Mouse (Mus musculus): ENCODE measurements around the gene Tnfaip8l2.

The Tnfaip8l2 gene

DNA sequence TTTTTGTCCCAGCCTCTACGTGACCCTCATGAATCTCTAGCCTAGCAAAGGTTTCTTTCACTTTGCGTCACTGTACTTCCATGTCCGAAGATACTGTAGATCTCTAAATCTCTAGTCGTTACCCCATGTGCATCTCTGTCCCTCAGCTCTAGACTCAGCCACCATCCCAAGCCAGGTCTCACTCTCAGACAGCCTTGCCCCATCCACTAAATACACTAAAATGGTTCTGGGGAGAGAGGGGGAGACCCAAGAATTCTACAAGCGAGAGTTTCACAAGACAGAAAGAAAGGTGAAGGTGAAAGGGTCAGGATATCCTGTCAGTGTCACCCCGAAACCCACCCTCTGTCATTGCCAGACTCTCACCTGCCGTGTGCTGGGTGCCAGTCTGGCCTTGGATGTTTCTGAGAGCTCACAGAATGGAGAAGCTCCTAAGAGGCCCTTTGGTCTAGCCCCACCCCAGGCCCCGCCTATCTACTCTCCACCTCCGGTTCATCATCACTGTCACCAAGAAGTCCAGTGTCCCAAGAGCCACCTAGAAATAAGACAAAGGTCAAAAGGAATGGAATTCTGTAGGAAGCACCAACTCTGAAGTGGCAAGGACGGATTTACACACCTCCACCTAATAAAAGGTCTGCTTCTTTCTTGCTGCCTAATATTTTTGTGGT lies at the start of gene Tnfaip8l2:
Tnfaip8l2 (minus strand) TSS at position 409 of the 665 bp plus-strand sequence.
- no peak for DNase-seq (ENCODE audit: low spot score in 2 of 2)

DNA sequence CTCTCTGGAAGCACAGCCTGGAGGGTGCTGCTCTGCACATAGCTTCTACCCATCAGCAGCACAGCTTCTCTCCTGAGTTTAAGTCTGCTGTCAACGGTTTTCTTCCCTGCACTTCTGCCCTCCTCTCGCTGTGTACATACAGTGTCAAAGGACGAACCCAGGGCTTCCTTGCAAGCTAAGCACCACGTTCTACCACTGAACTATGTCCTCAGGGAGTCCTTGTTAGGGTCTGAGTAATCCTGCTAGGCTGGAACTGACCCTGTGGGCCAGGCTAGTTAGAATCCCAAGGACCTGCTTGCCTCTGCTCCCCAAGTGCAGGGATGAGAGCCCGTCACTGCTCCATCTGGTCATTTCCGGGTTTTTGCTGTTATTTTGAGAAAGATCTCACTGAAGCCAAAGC lies 44.7 kb upstream of the Tnfaip8l2 start:
- no peak for DNase-seq (ENCODE audit: low spot score in 2 of 2)

DNA sequence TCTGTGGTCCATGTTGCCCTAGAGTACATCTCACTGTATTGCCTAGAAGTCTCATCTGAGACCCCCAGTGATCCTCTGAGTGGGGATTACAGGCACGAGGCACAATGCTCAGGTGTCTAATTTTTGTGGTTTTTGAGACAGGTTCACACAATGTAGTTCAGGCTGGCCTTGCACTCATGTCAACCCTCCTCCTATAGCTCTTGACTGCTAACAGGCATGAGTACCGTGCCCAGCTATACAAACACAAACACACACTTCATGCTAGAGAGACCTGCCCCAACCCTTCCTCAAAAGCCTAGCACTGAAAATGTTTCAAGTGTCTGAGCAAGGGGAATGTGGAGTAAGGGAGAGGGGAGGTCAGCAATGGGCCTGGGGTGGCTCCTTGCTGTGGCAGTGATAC lies 43.9 kb upstream of the Tnfaip8l2 start:
- DNase-seq (ENCODE audit: low spot score in 2 of 2): no peak

DNA sequence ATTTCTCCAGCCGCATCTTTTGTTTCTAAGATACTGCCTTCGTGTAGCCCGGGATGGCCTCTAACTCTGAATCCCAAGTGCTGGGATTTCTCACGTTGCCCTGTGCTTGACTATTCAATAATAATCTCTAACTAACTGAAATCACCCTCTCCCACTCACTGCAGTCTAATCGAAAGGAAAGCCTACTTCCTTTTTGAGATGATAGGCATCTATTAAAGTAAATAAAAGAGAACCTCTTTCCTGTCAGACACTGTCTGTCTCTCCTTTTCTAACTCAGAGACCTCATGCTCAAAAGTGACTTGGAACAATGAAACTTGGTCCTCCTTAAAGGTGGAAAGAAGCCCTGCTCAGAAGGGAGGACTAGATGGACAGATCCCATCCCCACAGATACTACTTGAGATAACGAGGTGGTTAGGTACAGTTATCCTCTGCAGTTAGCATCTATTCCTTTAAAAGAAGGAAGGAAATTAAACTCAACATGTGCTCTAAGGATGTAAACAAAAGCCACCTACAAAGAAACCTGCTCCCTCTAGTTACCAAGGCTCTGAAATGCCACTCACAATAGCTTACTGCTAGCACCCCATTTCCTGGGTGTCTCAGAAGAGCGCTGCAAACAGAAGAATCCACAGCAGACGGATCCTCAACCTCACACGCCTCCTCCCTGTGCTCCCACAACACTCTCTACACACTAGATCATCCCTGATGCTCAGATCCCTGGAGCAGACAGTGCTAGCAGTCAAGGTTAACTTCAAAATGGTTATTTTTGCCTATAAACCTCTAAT lies 42.8 kb upstream of the Tnfaip8l2 start:
- no peak for DNase-seq (ENCODE audit: low spot score in 2 of 2)

DNA sequence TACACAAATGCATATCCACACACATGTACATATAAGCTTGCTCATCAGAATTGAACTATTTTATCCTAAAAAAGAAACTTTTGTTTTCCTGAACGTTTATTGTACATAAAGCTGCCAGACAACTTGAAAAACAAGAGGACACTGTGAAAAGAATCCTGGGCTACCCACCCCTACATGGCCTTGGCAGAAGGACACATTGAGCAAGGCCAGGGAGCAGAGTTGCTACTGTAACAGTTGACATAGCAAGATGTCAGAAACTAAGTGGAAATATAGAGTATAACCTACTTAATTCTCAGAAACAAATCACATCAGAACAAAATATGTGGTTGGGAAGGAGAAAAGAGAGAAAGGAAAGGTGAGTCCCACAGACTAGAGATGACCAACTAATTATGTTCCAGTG lies 39.7 kb upstream of the Tnfaip8l2 start:
- no peak for DNase-seq (ENCODE audit: low spot score in 2 of 2)

DNA sequence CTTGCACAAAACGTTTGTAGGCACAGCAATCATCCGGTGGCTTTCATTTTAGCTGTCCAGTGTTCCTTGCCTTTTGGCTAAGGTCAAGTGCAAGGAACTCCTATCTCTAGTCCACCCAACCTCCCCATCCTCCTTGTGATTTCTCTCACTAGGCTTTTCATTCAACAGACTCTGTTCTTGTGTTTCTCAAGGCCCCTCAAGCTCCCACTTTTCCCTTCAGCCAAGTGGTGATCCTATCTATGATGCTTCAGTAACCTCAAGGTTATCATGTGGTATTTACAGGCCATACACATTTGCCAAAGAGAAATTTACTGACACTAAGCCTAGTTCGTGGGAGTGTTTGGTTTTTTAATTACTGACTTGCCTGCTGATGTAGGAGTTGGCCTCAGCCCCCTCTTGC lies 37.7 kb upstream of the Tnfaip8l2 start:
- no peak for DNase-seq (ENCODE audit: low spot score in 2 of 2)

DNA sequence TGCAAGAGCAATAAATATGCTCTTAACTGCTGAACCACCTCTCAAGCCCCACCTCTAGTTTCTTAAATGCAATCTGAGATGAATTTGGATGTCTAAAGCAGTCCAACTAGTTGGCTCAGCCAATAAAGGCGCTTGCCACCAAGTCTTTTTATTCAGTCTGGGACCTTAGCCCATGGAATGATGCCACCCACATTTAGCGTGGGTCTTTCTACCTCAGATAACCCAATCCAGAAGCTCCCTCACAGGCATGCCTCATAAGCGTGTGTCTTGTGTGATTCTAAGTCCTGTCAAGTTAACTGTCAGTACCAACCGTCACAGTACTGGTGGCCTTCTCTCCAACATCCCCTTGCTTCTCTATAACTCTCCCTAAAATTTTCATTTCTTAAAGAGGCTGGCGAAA lies 36.8 kb upstream of the Tnfaip8l2 start:
- DNase-seq (ENCODE audit: low spot score in 2 of 2): no peak

DNA sequence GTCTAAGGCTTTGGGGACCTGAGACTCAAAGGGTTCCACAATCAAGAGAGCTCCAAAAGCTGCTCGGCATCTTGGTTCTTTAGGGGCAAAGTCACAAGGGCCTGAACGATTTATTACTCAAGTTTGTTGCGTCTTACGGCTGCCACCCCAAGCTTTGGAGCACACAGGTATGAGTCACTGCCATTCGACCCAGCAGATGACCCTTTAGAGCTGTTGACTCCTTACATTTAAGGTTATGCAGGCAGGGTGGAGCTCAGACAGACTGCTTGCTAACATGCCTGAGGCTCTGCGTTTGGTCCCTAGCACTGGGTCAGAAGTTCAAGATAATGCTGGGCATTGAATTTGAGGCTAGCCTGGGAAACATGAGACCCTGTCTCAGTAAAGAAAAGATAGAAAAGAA lies 35.4 kb upstream of the Tnfaip8l2 start:
- DNase-seq (ENCODE audit: low spot score in 2 of 2): no peak

DNA sequence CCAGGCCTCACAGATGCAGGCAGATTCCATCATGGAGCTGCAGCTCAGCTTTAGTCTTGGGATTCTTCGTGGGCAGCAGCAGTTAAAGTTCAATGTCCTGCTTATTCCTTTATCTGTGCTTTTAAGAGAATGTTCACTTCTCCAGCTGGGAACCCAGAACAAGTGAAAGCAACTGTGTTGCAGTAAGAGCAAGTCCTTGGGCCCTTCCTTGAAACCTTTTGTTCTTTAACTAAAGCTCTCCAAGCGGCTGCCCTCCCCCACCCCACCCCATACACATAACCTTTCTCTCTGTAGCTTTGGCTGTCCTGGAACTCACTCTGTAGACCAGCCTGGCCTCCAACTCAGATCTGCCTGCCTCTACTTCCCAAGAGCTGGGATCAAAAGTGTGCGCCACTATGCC lies 34.3 kb upstream of the Tnfaip8l2 start:
- DNase-seq (ENCODE audit: low spot score in 2 of 2): no peak

DNA sequence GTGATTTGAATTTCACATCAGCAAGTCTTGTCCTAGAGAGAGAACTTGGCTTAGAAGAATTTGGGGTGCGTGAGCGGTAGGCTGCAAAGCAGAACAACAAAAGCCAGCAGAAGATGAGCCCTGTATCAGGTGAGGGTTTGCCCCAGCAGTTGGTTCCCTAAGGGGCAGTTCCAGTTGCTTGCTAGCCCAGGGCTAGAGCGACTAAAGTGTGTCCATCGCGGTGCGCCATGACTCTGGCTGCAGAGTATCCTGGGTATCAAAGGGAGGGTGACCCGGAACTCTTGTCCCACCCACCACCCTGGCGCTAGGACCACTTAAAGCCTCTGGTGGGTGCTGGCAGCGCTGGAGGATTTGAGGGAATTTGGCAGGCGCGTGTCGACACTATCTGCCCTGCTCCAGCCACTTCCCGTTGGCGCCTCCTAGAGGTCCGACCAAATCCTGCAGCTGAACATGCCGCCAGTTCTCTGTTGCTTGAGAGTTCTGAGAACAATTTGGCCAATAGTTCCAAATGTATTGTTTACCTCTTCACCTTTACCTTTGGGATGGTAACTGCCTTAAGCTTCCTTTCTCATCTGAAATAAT lies 31.9 kb upstream of the Tnfaip8l2 start:
- peak; percentile 57 to 70 for DNase-seq (ENCODE audit: low spot score in 2 of 2)

DNA sequence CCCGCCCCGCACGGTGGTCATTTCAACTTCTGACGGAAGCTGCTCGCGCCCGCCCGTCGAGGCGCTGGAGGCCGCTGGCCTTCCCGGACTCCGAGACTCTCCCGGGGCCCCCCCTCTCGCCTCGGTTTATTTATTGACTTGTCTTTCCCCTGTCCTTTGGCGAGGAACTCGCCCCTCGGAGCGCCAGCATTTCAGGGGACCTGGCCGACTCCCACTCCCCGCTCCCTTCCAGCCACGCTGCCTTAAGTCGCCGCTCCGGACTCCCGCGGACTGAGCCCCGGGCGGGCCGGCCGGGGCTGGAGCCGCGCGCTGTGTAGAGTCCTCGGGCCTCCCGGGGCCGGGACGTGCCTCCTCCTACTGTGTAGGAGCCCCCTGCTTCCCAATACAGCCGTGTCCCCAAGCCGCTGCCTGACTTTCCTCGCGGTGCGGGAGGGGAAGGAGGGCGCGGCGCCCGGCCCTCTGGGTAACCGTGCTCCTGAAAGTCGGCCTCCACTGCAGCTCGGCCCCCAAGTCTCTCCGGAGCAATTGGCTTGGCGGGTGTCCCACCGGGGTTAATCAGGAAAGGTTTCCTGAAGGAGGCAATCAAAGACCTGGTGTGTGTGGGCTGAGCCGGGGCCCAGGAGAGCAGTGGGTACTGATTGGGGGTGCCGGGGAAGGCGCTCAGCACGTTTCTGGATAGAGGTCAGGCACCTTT lies 31.2 kb upstream of the Tnfaip8l2 start:
- no peak for DNase-seq (ENCODE audit: low spot score in 2 of 2)

DNA sequence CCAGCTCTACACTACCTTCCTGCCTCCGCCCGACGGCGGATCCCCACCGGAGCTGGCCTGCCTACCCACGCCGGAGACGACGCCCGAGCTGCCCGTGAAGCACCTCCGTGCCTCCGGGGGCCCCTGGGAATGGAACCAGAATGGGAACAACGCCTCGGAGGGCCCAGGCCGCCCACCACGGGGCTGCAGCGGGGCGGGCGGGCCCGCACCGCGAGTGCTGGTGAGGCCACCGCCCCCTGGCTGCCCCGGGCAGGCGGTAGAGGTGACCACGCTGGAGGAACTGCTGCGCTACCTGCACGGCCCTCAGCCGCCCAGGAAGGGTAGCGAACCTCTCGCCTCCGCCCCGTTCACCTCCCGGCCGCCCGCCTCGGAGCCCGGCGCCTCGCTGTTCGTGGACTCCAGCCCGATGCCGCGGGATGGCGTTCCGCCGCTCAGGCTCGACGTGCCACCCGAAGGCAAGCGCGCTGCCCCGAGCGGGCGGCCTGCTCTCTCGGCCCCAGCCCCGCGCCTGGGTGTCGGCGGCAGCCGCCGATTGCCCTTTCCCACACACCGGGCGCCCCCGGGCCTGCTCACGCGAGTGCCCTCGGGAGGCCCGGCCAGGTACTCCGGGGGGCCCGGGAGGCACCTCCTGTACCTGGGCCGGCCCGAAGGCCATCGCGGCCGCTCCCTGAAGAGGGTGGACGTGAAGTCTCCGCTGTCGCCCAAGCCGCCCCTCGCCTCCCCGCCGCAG lies 30.5 kb upstream of the Tnfaip8l2 start:
- no peak for DNase-seq (ENCODE audit: low spot score in 2 of 2)

DNA sequence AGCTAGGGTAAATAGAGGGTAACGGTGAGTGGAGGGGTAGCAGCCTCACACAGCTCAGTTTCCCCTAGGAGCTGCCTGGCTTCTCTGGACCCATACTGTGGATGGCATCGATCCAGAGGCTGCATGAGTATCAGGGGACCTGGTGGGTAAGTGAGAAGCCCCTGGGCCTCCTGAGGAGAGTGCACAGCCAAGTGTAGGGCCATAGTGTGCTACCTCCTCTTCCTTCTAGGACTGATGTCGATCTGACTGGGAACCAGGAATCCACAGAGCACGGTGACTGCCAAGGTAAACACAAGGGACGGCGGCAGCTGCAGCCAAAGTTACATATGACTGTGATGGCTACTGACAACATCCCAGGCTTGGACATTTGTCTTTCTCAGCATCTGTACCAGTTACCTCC lies 28.9 kb upstream of the Tnfaip8l2 start:
- DNase-seq (ENCODE audit: low spot score in 2 of 2): no peak

DNA sequence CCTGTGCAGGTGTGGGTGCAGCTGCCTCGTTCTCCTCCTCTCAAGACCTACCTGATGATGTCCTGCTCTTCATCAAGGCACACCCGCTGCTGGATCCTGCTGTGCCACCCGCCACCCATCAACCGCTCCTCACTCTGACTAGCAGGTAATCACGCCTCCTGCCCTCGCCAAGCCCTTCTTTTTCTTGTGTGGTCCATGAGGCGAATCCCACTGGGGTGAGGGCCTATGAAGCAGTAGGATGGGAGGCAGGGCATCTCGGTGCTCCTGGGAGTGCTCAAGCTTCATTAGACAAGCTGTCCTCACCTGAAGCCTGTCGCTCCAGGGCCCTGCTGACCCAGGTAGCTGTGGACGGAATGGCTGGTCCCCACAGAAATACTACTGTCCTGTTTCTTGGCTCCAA lies 27.8 kb upstream of the Tnfaip8l2 start:
- no peak for DNase-seq (ENCODE audit: low spot score in 2 of 2)

DNA sequence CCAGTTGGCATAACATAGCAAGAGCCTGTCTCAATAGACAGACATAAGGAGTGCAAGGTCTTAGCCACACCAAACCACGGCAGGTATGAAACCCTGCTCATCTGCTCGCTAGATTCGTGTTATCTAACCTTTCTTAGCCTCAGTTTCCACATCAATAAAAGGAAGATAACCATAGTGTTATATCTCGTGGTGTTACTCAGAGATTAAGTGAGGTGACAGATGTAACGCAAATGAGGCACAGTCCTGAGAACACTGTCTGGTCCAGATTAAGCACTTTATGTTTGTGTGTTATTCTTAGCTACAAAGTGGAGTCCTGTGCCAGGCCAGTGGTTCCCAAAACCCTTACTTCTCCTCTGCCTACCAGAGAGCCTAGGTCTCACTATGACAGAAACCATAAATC lies 22.7 kb upstream of the Tnfaip8l2 start:
- DNase-seq (ENCODE audit: low spot score in 2 of 2): no peak

DNA sequence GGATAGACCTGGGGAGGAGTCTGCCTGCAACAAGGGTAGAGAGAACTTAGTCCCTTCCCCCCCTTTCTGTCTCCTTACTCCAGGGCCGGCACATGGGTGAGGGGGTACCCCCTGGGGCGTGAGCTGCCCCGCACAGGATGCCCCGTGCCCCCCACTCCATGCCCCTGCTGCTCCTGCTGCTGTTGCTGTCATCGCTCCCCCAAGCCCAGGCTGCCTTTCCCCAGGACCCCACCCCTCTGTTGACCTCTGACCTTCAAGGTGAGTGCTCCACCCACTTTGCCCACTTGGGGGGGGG lies 22.0 kb upstream of the Tnfaip8l2 start:
- no peak for DNase-seq (ENCODE audit: low spot score in 2 of 2)

DNA sequence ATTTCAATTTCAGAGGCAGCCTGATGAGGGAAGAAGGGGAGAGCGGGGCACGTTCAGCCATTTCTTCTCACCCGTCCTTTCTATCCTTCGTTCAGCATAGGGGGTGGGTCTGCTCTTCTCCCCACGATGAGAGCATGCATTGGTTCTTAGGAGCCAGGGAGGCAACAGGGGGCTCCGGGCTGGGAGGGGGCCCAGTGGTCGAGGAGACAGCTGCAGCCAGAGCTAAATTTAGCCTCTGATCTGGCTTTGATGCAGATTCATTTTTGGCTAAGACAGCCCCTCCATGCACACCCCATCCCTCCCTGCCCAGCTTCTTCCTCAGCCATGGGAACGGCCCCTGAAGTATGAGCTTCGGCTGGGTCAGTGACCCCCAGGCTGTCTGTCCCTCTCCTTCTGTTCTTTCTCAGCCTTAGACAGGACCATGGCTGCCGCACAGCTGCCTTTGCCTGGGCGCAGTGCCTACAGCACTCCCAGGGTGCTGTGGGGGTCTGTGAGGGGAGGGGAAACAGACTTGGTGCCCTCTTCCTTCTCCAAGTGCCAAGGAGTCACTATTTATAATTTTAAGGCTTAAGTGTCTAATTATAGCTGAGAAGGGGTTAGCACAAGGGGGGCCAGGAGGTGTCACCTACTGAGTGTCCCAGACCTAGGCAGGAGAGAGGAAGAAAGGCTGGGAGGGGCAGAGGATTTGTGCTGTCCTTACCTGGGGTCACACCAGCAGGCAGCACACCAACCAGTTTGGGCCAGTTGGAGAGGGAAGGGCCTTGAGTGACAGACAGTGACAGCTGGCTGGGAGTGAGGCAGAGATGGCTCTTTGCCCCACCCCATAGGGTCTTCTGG lies 21.5 kb upstream of the Tnfaip8l2 start:
- no peak for DNase-seq (ENCODE audit: low spot score in 2 of 2)

DNA sequence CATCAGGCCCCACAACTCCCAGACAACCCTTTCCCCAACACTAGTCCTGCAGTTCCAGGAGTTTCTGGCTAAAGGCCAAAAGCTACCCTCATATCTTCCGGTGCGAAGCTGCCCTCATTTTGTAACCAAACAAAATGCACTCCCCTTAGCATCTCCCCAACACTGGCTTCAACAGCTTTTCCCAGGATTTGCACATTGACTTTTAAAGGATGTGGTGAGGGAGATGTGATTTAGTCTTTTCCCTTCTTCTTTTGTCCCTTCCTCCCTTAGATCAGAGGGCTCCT lies 20.1 kb upstream of the Tnfaip8l2 start:
- DNase-seq (ENCODE audit: low spot score in 2 of 2): no peak

DNA sequence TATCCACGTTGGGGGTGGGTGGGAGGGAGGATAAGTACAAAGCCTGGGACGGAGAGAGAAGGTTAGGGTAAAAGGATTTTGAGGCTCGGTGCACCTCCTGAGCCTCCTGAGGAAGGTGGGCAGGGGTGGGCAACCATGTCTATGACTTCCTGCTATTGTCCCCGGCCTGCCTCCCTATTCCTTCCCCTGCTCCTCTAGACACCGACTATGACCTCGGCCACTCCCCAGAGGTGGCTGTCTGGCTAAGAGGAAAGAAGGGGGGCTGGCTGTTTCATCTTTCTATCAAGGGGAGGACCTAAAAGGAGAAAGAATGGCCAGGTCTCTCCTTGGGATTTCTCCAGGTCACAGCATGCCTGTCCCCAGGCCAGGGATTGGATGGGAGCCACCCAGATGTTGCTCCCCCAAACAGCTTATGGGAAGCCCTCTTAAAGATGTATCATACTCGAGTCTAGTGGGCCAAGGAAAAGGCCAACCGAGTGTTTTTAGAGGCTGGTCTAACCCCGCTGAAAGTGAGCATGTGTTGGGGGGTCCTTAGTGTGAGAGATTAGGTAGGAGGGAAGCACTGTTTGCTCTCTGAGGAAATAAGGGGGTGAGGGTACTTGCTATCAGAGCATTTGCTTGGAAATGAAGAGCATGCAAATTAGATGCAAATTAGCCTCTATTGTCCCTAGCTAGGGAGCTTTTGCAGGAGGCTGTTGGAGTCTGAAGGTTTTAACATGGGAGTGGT lies 19.6 kb upstream of the Tnfaip8l2 start:
- DNase-seq (ENCODE audit: low spot score in 2 of 2): no peak

DNA sequence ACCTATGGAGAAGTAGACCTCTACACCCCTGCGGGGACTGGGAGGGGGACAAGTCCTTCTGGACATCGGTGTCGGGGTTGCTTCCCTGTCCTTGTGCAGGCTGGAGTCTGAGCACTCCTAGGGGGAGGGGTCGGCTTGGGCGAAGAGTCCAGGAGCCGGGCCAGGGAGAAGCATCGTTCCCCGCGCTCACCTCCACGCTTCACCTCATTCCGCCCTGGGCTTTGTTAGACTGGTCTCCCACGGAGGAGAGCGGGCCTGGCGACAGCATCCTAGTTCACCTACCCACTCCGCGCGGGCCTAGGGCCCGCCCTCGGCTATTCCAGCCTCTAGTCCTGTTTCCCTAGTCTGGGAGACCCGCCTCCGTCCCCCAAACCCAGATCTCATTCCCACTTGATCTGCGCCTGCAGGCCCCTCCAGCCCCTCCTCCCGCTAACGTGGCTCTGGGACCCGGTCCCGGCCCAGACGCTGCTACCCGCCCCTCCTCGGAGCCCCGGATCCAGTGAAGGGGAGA lies 18.9 kb upstream of the Tnfaip8l2 start:
- DNase-seq (ENCODE audit: low spot score in 2 of 2): no peak

Data from frontal cortex, postnatal 25 days (tissue).